In genomic region chr5:130949710-130950109, GRCm38 (mm10) we compare ENCODE assay signal across 28 mouse cellular contexts.
"Had no signal": no experiment of that assay in that cellular context is flagged by ENCODE, and none has a peak within 500 bp of the region (broad histone marks: within the 10 kb centered on the region; RNA-seq: fewer than 3 reads in every experiment).

No protein-coding gene starts in this region.

- H3K27ac ChIP-seq: embryonic facial prominence, embryonic 10.5 days; embryonic facial prominence, embryonic 12.5 days; forebrain, embryonic 10.5 days; forebrain, embryonic 12.5 days; forebrain, embryonic 13.5 days; forebrain, embryonic 15.5 days; gastrocnemius, adult 2 months; heart, adult 2 months had no signal

- ATAC-seq: forebrain, embryonic 13.5 days; forebrain, embryonic 14.5 days; forebrain, embryonic 15.5 days; forebrain, embryonic 16.5 days; forebrain, postnatal 0 days had no signal

- DNase-seq: cerebellum, adult 2 months; cerebellum, adult 8-10 months; cerebellum, adult 9-10 months; cerebellum, adult 9-11 months; cerebellum, postnatal 10 days; cerebellum, postnatal 14 days; cerebellum, postnatal 25 days; cerebellum, postnatal 36 days; forebrain, postnatal 0 days; gastrocnemius, adult 2 months; gastrocnemius, postnatal 10 days; gastrocnemius, postnatal 14 days; gastrocnemius, postnatal 25 days; gastrocnemius, postnatal 36 days; heart, adult 11 months; heart, adult 18-20 months; heart, adult 2 months had no signal

- H3K4me3 ChIP-seq: embryonic facial prominence, embryonic 10.5 days; embryonic facial prominence, embryonic 12.5 days; embryonic facial prominence, embryonic 13.5 days; embryonic facial prominence, embryonic 15.5 days; erythroblast, embryonic 14.5 days; forebrain, embryonic 10.5 days; forebrain, embryonic 12.5 days; forebrain, embryonic 13.5 days; forebrain, embryonic 15.5 days; gastrocnemius, adult 2 months; heart, adult 2 months had no signal
